8 mouse cellular contexts compared by ENCODE assay signal in genomic region chr13:54950131-54950530, GRCm38 (mm10). TPM values are rescaled to one million over a fixed set of nuclear protein-coding genes. Genes with fewer than 3 reads are reported as not detected.
DNase-seq lines count a peak whose midpoint lies in the region; ATAC-seq and TF ChIP-seq lines count a peak whose summit lies in the region.

No protein-coding gene starts in this region.

- no peak overlapping the region for H3K9ac ChIP-seq in heart, embryonic 16.5 days (ENCODE audit: low read length)
- H3K9ac ChIP-seq in forebrain, embryonic 16.5 days (replicated peaks; ENCODE audit: low read depth, low read length), result peak overlapping the region; percentile 89
- H3K9ac ChIP-seq in liver, postnatal 0 days (replicated peaks), result no peak overlapping the region

- no peak overlapping the region for H3K27ac ChIP-seq in heart, embryonic 16.5 days (ENCODE audit: low read length)
- no peak overlapping the region for H3K27ac ChIP-seq in forebrain, embryonic 16.5 days (ENCODE audit: low read length)
- H3K27ac ChIP-seq in liver, postnatal 0 days (ENCODE audit: low read depth), result no peak overlapping the region

- peaks cover 93% of the 10 kb centered on the region for H3K27me3 ChIP-seq in heart, embryonic 16.5 days (ENCODE audit: control insufficient read depth, insufficient read depth, low read length)
- peaks cover 23% of the 10 kb centered on the region for H3K27me3 ChIP-seq in forebrain, embryonic 16.5 days (replicated peaks; ENCODE audit: control insufficient read depth, insufficient read depth, low read length)
- H3K27me3 ChIP-seq in liver, postnatal 0 days (ENCODE audit: insufficient read depth, low read length), result peaks cover 70% of the 10 kb centered on the region

- peaks cover 9% of the 10 kb centered on the region; the same call in 1 of the 2 replicates for H3K4me1 ChIP-seq in heart, embryonic 16.5 days (ENCODE audit: control insufficient read depth, insufficient read depth, low read length)
- H3K4me1 ChIP-seq in forebrain, embryonic 16.5 days (replicated peaks; ENCODE audit: control insufficient read depth, insufficient read depth, low read length), result peaks cover 43% of the 10 kb centered on the region
- peaks cover 4% of the 10 kb centered on the region; the same call in 1 of the 2 replicates for H3K4me1 ChIP-seq in liver, postnatal 0 days (ENCODE audit: insufficient read depth)

- DNase-seq in heart, postnatal 25 days (ENCODE audit: low spot score), result no peak
- DNase-seq in ZHBTc4 (ENCODE audit: low read depth, low spot score), result peak; percentile 28
- DNase-seq in liver, postnatal 0 days, result no peak
- no peak for DNase-seq in urinary bladder, adult 18-20 months (ENCODE audit: low spot score in 2 of 2)
- DNase-seq in kidney, adult 9 months, result no peak
- no peak for DNase-seq in layer of hippocampus, postnatal 36 days

- TF ChIP-seq EP300 in liver, postnatal 0 days (IDR thresholded peaks at IDR 0.05; ENCODE audit: low read depth), result no peak

- intact Hi-C loops in heart, postnatal 25 days (cut with DNase I), result no loop called here

- under 1% methylated on average over 9 of the region's 9 CpGs for WGBS in heart, embryonic 16.5 days
- 0% methylated on average over 9 of the region's 9 CpGs for WGBS in forebrain, embryonic 16.5 days
- 0% methylated on average over 9 of the region's 9 CpGs for WGBS in liver, postnatal 0 days (ENCODE audit: insufficient replicate concordance)

- TF ChIP-seq CTCF in liver, postnatal 0 days (IDR thresholded peaks at IDR 0.05; ENCODE audit: low read depth), result no peak

- ATAC-seq in heart, embryonic 16.5 days (replicated peaks; ENCODE audit: extremely low read depth, insufficient read depth, low FRiP score), result no peak
- no peak for ATAC-seq in forebrain, embryonic 16.5 days
- no peak for ATAC-seq in liver, postnatal 0 days

- no peaks in the 10 kb centered on the region for H3K36me3 ChIP-seq in heart, embryonic 16.5 days (ENCODE audit: control insufficient read depth, insufficient read depth)
- no peaks in the 10 kb centered on the region for H3K36me3 ChIP-seq in forebrain, embryonic 16.5 days (ENCODE audit: control insufficient read depth, insufficient read depth)
- no peaks in the 10 kb centered on the region for H3K36me3 ChIP-seq in liver, postnatal 0 days (replicated peaks; ENCODE audit: insufficient read depth, low read length)

- H3K9me3 ChIP-seq in heart, embryonic 16.5 days (replicated peaks; ENCODE audit: control insufficient read depth, low read length), result no peaks in the 10 kb centered on the region
- no peaks in the 10 kb centered on the region for H3K9me3 ChIP-seq in forebrain, embryonic 16.5 days (ENCODE audit: control insufficient read depth, low read length)
- H3K9me3 ChIP-seq in liver, postnatal 0 days (ENCODE audit: low read length), result no peaks in the 10 kb centered on the region

- peak overlapping the region; percentile 59 for H3K4me3 ChIP-seq in heart, embryonic 16.5 days (ENCODE audit: low read length)
- H3K4me3 ChIP-seq in forebrain, embryonic 16.5 days (replicated peaks; ENCODE audit: low read length), result peak overlapping the region; percentile 84
- peak overlapping the region; percentile 53; the same call in 1 of the 2 replicates for H3K4me3 ChIP-seq in liver, postnatal 0 days (ENCODE audit: low read depth, low read length)

- peak overlapping the region; percentile 94 for H3K4me2 ChIP-seq in heart, embryonic 16.5 days (ENCODE audit: low read depth, low read length)
- peak overlapping the region; percentile 96 for H3K4me2 ChIP-seq in forebrain, embryonic 16.5 days (ENCODE audit: low read length)
- peak overlapping the region; percentile 73 for H3K4me2 ChIP-seq in liver, postnatal 0 days (ENCODE audit: low read depth, low read length)

RNA-seq across cellular contexts. Expression of gene Unc5a, which starts 0.9 kb away (rescaled TPM):
- polyA plus RNA-seq in heart, embryonic 16.5 days (2015; fragmentation: Nextera tagmentation; extraction: Ambion mirVana), result 1.5 and 1.7 TPM in 2 replicates
- total RNA-seq in heart, postnatal 25 days (2021), result 1 to 10 TPM in 1 of 2 experiments, under 1 TPM in 1; 0.73 to 1.1 TPM
- polyA plus RNA-seq in forebrain, embryonic 16.5 days (2015; fragmentation: Nextera tagmentation; extraction: Ambion mirVana), result 16.4 and 18.5 TPM in 2 replicates
- 0.55 and 0.56 TPM in 2 replicates for polyA plus RNA-seq in liver, postnatal 0 days (2015; fragmentation: Nextera tagmentation; extraction: Ambion mirVana)
- total RNA-seq in layer of hippocampus, postnatal 36 days (2021), result 100 to 1,000 TPM; 136 to 142 TPM
